Mouse (Mus musculus) kidney, embryonic 16.5 days (tissue): ENCODE results near the gene Tmem119. TPM values are rescaled to one million over a fixed set of nuclear protein-coding genes. Genes with fewer than 3 reads are reported as not detected.

Experiments used
- ATAC-seq: fragments of 200-750 bp; cut with Nextera tagmentation; 2 replicates; pipeline ENCODE4 v1.8.0; 2017; ENCODE audit warnings: moderate TSS enrichment; ENCODE audit not compliant: low FRiP score, low TSS enrichment
- H3K27ac ChIP-seq: fragments of 300-500 bp; sonication (generic); 2 replicates; pipeline ENCODE4 v1.5.1; 2014; ENCODE audit warnings: low read length
- H3K27me3 ChIP-seq: fragments of 300-500 bp; sonication (generic); 2 replicates; pipeline ENCODE4 v1.6.1; 2014; ENCODE audit warnings: low read length, control low read depth, mixed read lengths; ENCODE audit not compliant: insufficient read depth
- H3K36me3 ChIP-seq: fragments of 300-500 bp; sonication (generic); 2 replicates; pipeline ENCODE4 v1.6.1; 2014; ENCODE audit warnings: low read length, control low read depth, mixed read lengths; ENCODE audit not compliant: insufficient read depth
- H3K4me1 ChIP-seq: fragments of 300-500 bp; sonication (generic); 2 replicates; pipeline ENCODE4 v1.6.1; 2014; ENCODE audit warnings: low read length, control low read depth, mixed read lengths; ENCODE audit not compliant: insufficient read depth
- H3K4me2 ChIP-seq: fragments of 300-500 bp; sonication (generic); replicated peaks from 2 replicates; pipeline ENCODE4 v1.6.1; 2014; ENCODE audit warnings: low read depth, low read length
- H3K4me3 ChIP-seq: fragments of 300-500 bp; sonication (generic); 2 replicates; pipeline ENCODE4 v1.5.1; 2014; ENCODE audit warnings: mild to moderate bottlenecking, low read length
- H3K9ac ChIP-seq: fragments of 300-500 bp; sonication (generic); replicated peaks from 2 replicates; pipeline ENCODE4 v1.6.1; 2014; ENCODE audit warnings: low read length
- H3K9me3 ChIP-seq: fragments of 300-500 bp; sonication (generic); 2 replicates; pipeline ENCODE4 v1.6.1; 2016; ENCODE audit warnings: low read length, control low read depth
- WGBS: fragments of 180-500 bp; shearing (Covaris S2); extraction: QIAGEN DNeasy Blood & Tissue Kit; methylation state at CpG from one replicate; pipeline ENCODE4 v1.1.7; 2014; 5-methylcytosine and 5-hydroxymethylcytosine counted together
- polyA plus RNA-seq: library from polyadenylated mRNA; unstranded; fragments of >200 nt; fragmentation: Nextera tagmentation; extraction: Ambion mirVana; gene quantifications from 2 replicates; pipeline ENCODE4 v1.2.1, GENCODE M21; 2015

Tmem119 gene
- polyA plus RNA-seq, 1 experiment from 2014 or later: 51.7 TPM

GRCm38 (mm10) chr5:113826619-113827018 is 26.3 kb upstream of the Tmem119 start:
- no peaks in the 10 kb centered on the region for H3K9me3 ChIP-seq
- no peaks in the 10 kb centered on the region for H3K27me3 ChIP-seq
- H3K4me2 ChIP-seq: no peak overlapping the region
- no peaks in the 10 kb centered on the region for H3K36me3 ChIP-seq
- 0 out of 2 replicates have a peak, but pooled peaks cover 5% of the 10 kb centered on the region for H3K4me1 ChIP-seq
- no peak overlapping the region for H3K9ac ChIP-seq
- ATAC-seq: no peak
- H3K4me3 ChIP-seq: no peak overlapping the region
- WGBS: 83% methylated on average over 4 of the region's 4 CpGs
- no peak overlapping the region for H3K27ac ChIP-seq

DNA sequence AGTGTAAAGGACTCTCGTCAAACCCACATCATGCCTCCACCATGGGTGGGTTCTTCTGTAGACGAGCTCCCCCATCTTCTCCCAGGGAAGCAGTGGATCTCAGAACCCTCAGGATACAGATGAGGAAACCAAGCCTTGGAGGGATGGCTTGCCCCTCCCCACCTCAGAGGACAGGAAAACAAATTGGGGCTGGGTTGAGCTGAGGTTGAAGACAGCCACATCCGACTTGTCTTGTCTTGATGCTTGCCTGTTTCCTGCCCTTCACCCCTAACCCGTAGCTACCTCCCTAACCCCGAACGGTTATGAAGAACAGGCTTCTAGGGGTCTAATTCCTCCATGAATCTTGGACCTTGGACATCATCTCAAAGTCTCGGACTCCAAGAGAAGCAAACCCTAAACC is 25.2 kb upstream of the Tmem119 start:
- Histone ChIP-seq H3K9me3 (no peaks in the 10 kb centered on the region), H3K9ac (no peak overlapping the region), H3K4me3 (no peak overlapping the region), H3K27me3 (no peaks in the 10 kb centered on the region), H3K4me2 (no peak overlapping the region), H3K36me3 (no peaks in the 10 kb centered on the region), H3K4me1 (0 out of 2 replicates have a peak, but pooled peaks cover 5% of the 10 kb centered on the region), H3K27ac (no peak overlapping the region)
- 77% methylated on average over 7 of the region's 7 CpGs for WGBS
- no peak for ATAC-seq

DNA sequence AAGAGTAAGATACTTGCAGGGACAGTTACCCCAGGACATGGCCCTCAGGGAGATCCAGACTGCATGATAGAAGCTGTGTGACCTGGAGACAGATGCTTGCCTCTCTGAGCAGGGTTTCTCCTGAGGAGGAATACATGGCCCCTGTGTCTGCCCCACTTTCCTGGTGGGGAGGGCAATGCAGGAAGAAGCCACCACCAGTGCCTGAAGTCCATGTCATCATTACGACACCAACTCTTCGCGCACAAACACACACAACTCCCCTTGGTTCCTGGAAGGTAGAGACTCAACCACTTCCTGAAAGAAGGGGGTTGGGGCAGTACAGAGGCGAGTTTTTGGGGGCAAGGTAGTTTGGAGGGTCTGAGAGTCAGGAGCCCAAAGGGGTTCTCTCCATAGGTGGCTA is 23.9 kb upstream of the Tmem119 start:
- ATAC-seq: no peak
- WGBS: 90% methylated on average over 4 of the region's 4 CpGs

GRCm38 (mm10) chr5:113818572-113818971 is 18.3 kb upstream of the Tmem119 start:
- Histone ChIP-seq H3K27ac (no peak overlapping the region), H3K4me1 (peaks cover 13% of the 10 kb centered on the region)

More for the DNA sequence above, 23.9 kb upstream of the Tmem119 start:
- no peak overlapping the region for H3K9ac ChIP-seq
- H3K4me3 ChIP-seq: no peak overlapping the region
- H3K4me1 ChIP-seq: 0 out of 2 replicates have a peak, but pooled peaks cover 5% of the 10 kb centered on the region
- no peaks in the 10 kb centered on the region for H3K27me3 ChIP-seq
- no peaks in the 10 kb centered on the region for H3K36me3 ChIP-seq
- no peak overlapping the region for H3K27ac ChIP-seq
- H3K9me3 ChIP-seq: no peaks in the 10 kb centered on the region
- no peak overlapping the region for H3K4me2 ChIP-seq

GRCm38 (mm10) chr5:113815638-113816152 is 15.4 kb upstream of the Tmem119 start:
- Histone ChIP-seq H3K27ac (no peak overlapping the region), H3K4me2 (no peak overlapping the region; the same call in 1 of the 2 replicates), H3K27me3 (no peaks in the 10 kb centered on the region; the same call in 1 of the 2 replicates), H3K9me3 (peaks cover 6% of the 10 kb centered on the region; the same call in 1 of the 2 replicates), H3K4me1 (peaks cover 13% of the 10 kb centered on the region), H3K9ac (peak overlapping the region; percentile 16; the same call in 1 of the 2 replicates), H3K4me3 (no peak overlapping the region), H3K36me3 (no peaks in the 10 kb centered on the region)
- WGBS: 12% methylated on average over 15 of the region's 15 CpGs
- ATAC-seq: no peak

More at GRCm38 (mm10) chr5:113818572-113818971, 18.3 kb upstream of the Tmem119 start:
- Histone ChIP-seq H3K9me3 (no peaks in the 10 kb centered on the region), H3K36me3 (no peaks in the 10 kb centered on the region), H3K27me3 (no peaks in the 10 kb centered on the region; the same call in 1 of the 2 replicates), H3K4me2 (no peak overlapping the region), H3K4me3 (no peak overlapping the region), H3K9ac (no peak overlapping the region)
- 61% methylated on average over 14 of the region's 14 CpGs for WGBS
- ATAC-seq: no peak

DNA sequence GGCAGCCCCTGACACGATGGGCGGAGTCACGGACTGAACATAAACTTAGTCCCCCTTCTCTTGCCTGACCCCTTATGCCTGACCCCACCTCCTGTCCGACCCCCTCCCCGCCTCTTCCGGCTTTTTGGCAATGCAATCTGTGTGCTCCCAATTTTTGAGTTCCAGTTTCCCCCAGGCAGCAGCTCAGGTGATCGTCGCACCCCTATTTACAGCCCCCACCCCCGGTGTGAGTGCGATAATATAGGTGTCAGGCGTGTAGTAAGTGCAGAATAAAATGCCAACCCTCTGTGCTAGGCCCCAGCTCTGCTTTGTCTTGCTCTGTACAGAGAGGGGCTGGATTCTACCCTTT is 14.7 kb upstream of the Tmem119 start:
- H3K9ac ChIP-seq: no peak overlapping the region
- no peak overlapping the region for H3K4me3 ChIP-seq
- H3K36me3 ChIP-seq: no peaks in the 10 kb centered on the region
- no peak overlapping the region for H3K4me2 ChIP-seq
- no peak for ATAC-seq
- 53% methylated on average over 11 of the region's 11 CpGs for WGBS
- H3K27ac ChIP-seq: no peak overlapping the region
- no peaks in the 10 kb centered on the region; the same call in 1 of the 2 replicates for H3K27me3 ChIP-seq
- H3K9me3 ChIP-seq: peaks cover 6% of the 10 kb centered on the region; the same call in 1 of the 2 replicates
- peaks cover 13% of the 10 kb centered on the region for H3K4me1 ChIP-seq

GRCm38 (mm10) chr5:113814111-113815040 is 14.1 kb upstream of the Tmem119 start:
- Histone ChIP-seq H3K4me2 (no peak overlapping the region), H3K27ac (no peak overlapping the region), H3K36me3 (no peaks in the 10 kb centered on the region), H3K4me3 (no peak overlapping the region), H3K4me1 (peaks cover 13% of the 10 kb centered on the region), H3K9ac (no peak overlapping the region), H3K27me3 (no peaks in the 10 kb centered on the region; the same call in 1 of the 2 replicates), H3K9me3 (peaks cover 6% of the 10 kb centered on the region; the same call in 1 of the 2 replicates)
- no peak for ATAC-seq
- 31% methylated on average over 27 of the region's 27 CpGs for WGBS

DNA sequence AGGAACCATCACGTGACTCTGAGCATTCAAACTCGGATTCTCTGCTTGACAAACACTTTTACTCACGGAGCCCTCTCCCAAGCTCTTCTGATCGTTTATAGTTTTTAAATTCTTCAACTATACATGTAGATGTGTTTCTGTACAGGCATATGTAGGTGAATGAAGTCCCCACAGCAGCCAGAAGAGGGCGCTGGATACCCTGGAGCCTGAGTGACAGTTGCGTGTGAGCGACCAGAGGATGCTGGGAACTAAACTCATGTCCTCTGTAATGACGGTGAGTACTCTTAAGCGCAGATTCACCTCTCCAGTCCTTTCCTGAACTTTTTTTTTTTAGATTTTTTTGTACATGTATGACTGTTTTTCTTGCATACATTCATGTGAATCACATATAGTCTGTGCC is 13.3 kb upstream of the Tmem119 start:
- ATAC-seq: no peak
- WGBS: 26% methylated on average over 9 of the region's 9 CpGs
- H3K27me3 ChIP-seq: no peaks in the 10 kb centered on the region; the same call in 1 of the 2 replicates

GRCm38 (mm10) chr5:113812638-113813037 is 12.3 kb upstream of the Tmem119 start:
- H3K4me3 ChIP-seq: no peak overlapping the region
- WGBS: 90% methylated on average over 2 of the region's 2 CpGs
- ATAC-seq: no peak
- H3K9ac ChIP-seq: no peak overlapping the region
- H3K4me1 ChIP-seq: peaks cover 13% of the 10 kb centered on the region
- H3K9me3 ChIP-seq: peaks cover 6% of the 10 kb centered on the region; the same call in 1 of the 2 replicates
- H3K4me2 ChIP-seq: no peak overlapping the region
- H3K36me3 ChIP-seq: no peaks in the 10 kb centered on the region
- H3K27me3 ChIP-seq: no peaks in the 10 kb centered on the region; the same call in 1 of the 2 replicates
- H3K27ac ChIP-seq: no peak overlapping the region

More for the DNA sequence above, 13.3 kb upstream of the Tmem119 start:
- Histone ChIP-seq H3K9me3 (peaks cover 6% of the 10 kb centered on the region; the same call in 1 of the 2 replicates), H3K36me3 (no peaks in the 10 kb centered on the region), H3K27ac (no peak overlapping the region), H3K4me2 (no peak overlapping the region), H3K4me1 (peaks cover 13% of the 10 kb centered on the region), H3K9ac (no peak overlapping the region), H3K4me3 (no peak overlapping the region)
